Mouse (Mus musculus) stomach, embryonic 15.5 days (tissue): ENCODE measurements around the gene Cylc2. TPM values are rescaled to one million over a fixed set of nuclear protein-coding genes. Genes with fewer than 3 reads are reported as not detected.

Source experiments
- ATAC-seq: fragments of 200-750 bp; cut with Nextera tagmentation; 2 replicates; pipeline ENCODE4 v1.8.0; 2017; ENCODE audit warnings: low read depth, moderate number of reproducible peaks, moderate TSS enrichment; ENCODE audit not compliant: insufficient read depth, low FRiP score
- H3K27ac ChIP-seq: fragments of 300-500 bp; sonication (generic); 2 replicates; pipeline ENCODE4 v1.5.1; 2015; ENCODE audit warnings: mild to moderate bottlenecking, inconsistent platforms
- H3K27me3 ChIP-seq: fragments of 300-500 bp; sonication (generic); replicated peaks from 2 replicates; pipeline ENCODE4 v1.6.1; 2015; ENCODE audit warnings: inconsistent platforms
- H3K36me3 ChIP-seq: fragments of 300-500 bp; sonication (generic); 2 replicates; pipeline ENCODE4 v1.6.1; 2015; ENCODE audit warnings: inconsistent platforms
- H3K4me1 ChIP-seq: fragments of 300-500 bp; sonication (generic); 2 replicates; pipeline ENCODE4 v1.6.1; 2015; ENCODE audit warnings: inconsistent platforms
- H3K4me2 ChIP-seq: fragments of 300-500 bp; sonication (generic); 2 replicates; pipeline ENCODE4 v1.6.1; 2015; ENCODE audit warnings: mild to moderate bottlenecking, inconsistent platforms
- H3K4me3 ChIP-seq: fragments of 300-500 bp; sonication (generic); replicated peaks from 2 replicates; pipeline ENCODE4 v1.5.1; 2015; ENCODE audit warnings: inconsistent platforms
- H3K9ac ChIP-seq: fragments of 300-500 bp; sonication (generic); 2 replicates; pipeline ENCODE4 v1.6.1; 2015; ENCODE audit warnings: inconsistent platforms
- H3K9me3 ChIP-seq: fragments of 300-500 bp; sonication (generic); 2 replicates; pipeline ENCODE4 v1.6.1; 2016; ENCODE audit warnings: inconsistent platforms
- WGBS: fragments of 180-500 bp; shearing (Covaris S2); methylation state at CpG from one replicate; pipeline ENCODE4 v1.1.7; 2015; 5-methylcytosine and 5-hydroxymethylcytosine counted together
- polyA plus RNA-seq: library from polyadenylated mRNA; unstranded; fragments of >200 nt; fragmentation: Nextera tagmentation; extraction: Ambion mirVana; gene quantifications from 2 replicates; pipeline ENCODE4 v1.2.1, GENCODE M21; 2015

The Cylc2 gene
- polyA plus RNA-seq: not detected in 2 replicates

DNA sequence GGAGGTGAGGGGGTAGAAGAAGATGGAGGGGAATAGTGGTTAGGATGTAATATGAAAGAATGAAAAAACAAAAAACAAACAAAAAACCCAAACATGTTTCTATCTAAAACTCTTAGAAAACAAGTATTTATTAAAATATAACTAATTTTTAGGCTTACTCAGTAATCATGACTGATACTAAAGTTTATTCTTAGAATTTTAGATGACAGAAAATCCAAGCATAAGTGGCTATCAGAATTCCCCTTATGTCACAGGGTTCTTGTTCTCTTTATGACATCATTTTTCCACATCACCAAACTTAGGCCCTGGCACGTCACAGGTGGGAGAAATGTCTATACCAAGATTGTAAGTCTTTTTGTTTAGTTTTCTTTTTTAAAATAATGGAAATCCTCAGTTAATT, at the start of gene Cylc2:
Cylc2 (plus strand) TSS at position 301 of the 400 bp plus-strand sequence.
- H3K9me3 ChIP-seq: no peaks in the 10 kb centered on the region
- ATAC-seq: no peak
- H3K4me3 ChIP-seq: no peak within 1 kb of the TSS
- H3K36me3 ChIP-seq: no peaks in the 10 kb centered on the region
- no peak within 1 kb of the TSS for H3K9ac ChIP-seq
- no peaks in the 10 kb centered on the region for H3K27me3 ChIP-seq
- H3K4me1 ChIP-seq: no peaks in the 10 kb centered on the region
- no peak within 1 kb of the TSS for H3K27ac ChIP-seq
- H3K4me2 ChIP-seq: no peak within 1 kb of the TSS
- 68% methylated on average over 1 of the region's 1 CpGs for WGBS
